ENCODE assay signal across 8 mouse cellular contexts in genomic region chr6:31527897-31528296, GRCm38 (mm10). TPM values are rescaled to one million over a fixed set of nuclear protein-coding genes. Genes with fewer than 3 reads are reported as not detected.
DNase-seq lines count a peak whose midpoint lies in the region; ATAC-seq lines count a peak whose summit lies in the region.

No protein-coding gene starts in this region.

- 83% methylated on average over 7 of the region's 7 CpGs for WGBS in forebrain, embryonic 11.5 days
- 69% methylated on average over 7 of the region's 7 CpGs for WGBS in forebrain, embryonic 16.5 days
- 78% methylated on average over 7 of the region's 7 CpGs for WGBS in neural tube, embryonic 15.5 days

- peaks cover 3% of the 10 kb centered on the region; the same call in 1 of the 2 replicates for H3K36me3 ChIP-seq in forebrain, embryonic 11.5 days (ENCODE audit: control insufficient read depth, insufficient read depth, low read length)
- H3K36me3 ChIP-seq in forebrain, embryonic 16.5 days (ENCODE audit: control insufficient read depth, insufficient read depth), result no peaks in the 10 kb centered on the region
- H3K36me3 ChIP-seq in neural tube, embryonic 15.5 days, result peaks cover 12% of the 10 kb centered on the region

- H3K4me2 ChIP-seq in forebrain, embryonic 11.5 days (ENCODE audit: low read depth, low read length, severe bottlenecking), result no peak overlapping the region
- H3K4me2 ChIP-seq in forebrain, embryonic 16.5 days (ENCODE audit: low read length), result no peak overlapping the region
- no peak overlapping the region for H3K4me2 ChIP-seq in neural tube, embryonic 15.5 days

- peak; percentile 74 for DNase-seq in forebrain, embryonic 11.5 days (ENCODE audit: low spot score)
- peak; percentile 61 for DNase-seq in neural tube, embryonic 10.5 days (ENCODE audit: extremely low spot score, low spot score)
- DNase-seq in left cerebral cortex, postnatal 10 days (ENCODE audit: extremely low spot score in 1 of 2, low spot score in 2 of 2), result peak; percentile 47 to 62
- peak; percentile 68 for DNase-seq in retina, embryonic 14.5 days (ENCODE audit: low spot score)
- DNase-seq in gastrocnemius, postnatal 25 days, result no peak

- no peak overlapping the region for H3K4me3 ChIP-seq in forebrain, embryonic 11.5 days (ENCODE audit: low read depth, low read length)
- H3K4me3 ChIP-seq in forebrain, embryonic 16.5 days (replicated peaks; ENCODE audit: low read length), result no peak overlapping the region
- no peak overlapping the region for H3K4me3 ChIP-seq in neural tube, embryonic 15.5 days (replicated peaks)

- H3K27me3 ChIP-seq in forebrain, embryonic 11.5 days (ENCODE audit: control insufficient read depth, insufficient read depth, low read length), result no peaks in the 10 kb centered on the region
- no peaks in the 10 kb centered on the region for H3K27me3 ChIP-seq in forebrain, embryonic 16.5 days (replicated peaks; ENCODE audit: control insufficient read depth, insufficient read depth, low read length)
- H3K27me3 ChIP-seq in neural tube, embryonic 15.5 days (replicated peaks), result no peaks in the 10 kb centered on the region

- H3K27ac ChIP-seq in forebrain, embryonic 11.5 days (ENCODE audit: low read depth, low read length), result no peak overlapping the region
- H3K27ac ChIP-seq in forebrain, embryonic 16.5 days (ENCODE audit: low read length), result no peak overlapping the region
- H3K27ac ChIP-seq in neural tube, embryonic 15.5 days (replicated peaks), result no peak overlapping the region

- no peaks in the 10 kb centered on the region for H3K4me1 ChIP-seq in forebrain, embryonic 11.5 days (replicated peaks; ENCODE audit: control insufficient read depth, insufficient read depth, low read length)
- H3K4me1 ChIP-seq in forebrain, embryonic 16.5 days (replicated peaks; ENCODE audit: control insufficient read depth, insufficient read depth, low read length), result peaks cover 4% of the 10 kb centered on the region
- no peaks in the 10 kb centered on the region for H3K4me1 ChIP-seq in neural tube, embryonic 15.5 days

- no peaks in the 10 kb centered on the region for H3K9me3 ChIP-seq in forebrain, embryonic 11.5 days (ENCODE audit: control insufficient read depth, low read length)
- H3K9me3 ChIP-seq in forebrain, embryonic 16.5 days (ENCODE audit: control insufficient read depth, low read length), result no peaks in the 10 kb centered on the region
- H3K9me3 ChIP-seq in neural tube, embryonic 15.5 days (replicated peaks), result no peaks in the 10 kb centered on the region

- intact Hi-C loops in left cerebral cortex, postnatal 10 days (cut with DNase I), result no loop called here

- no peak overlapping the region for H3K9ac ChIP-seq in forebrain, embryonic 11.5 days (ENCODE audit: low read length)
- no peak overlapping the region for H3K9ac ChIP-seq in forebrain, embryonic 16.5 days (replicated peaks; ENCODE audit: low read depth, low read length)
- no peak overlapping the region for H3K9ac ChIP-seq in neural tube, embryonic 15.5 days (replicated peaks)

- ATAC-seq in forebrain, embryonic 11.5 days (replicated peaks; ENCODE audit: low FRiP score), result no peak
- no peak for ATAC-seq in forebrain, embryonic 16.5 days
- ATAC-seq in neural tube, embryonic 15.5 days (ENCODE audit: low FRiP score), result no peak
- peak; percentile 72 for ATAC-seq in common myeloid progenitor, adult 5-6 weeks (replicated peaks; ENCODE audit: low read depth, poor library complexity, severe bottlenecking)

RNA-seq across cellular contexts. Expression of gene Podxl, which starts 35.9 kb away (rescaled TPM):
- polyA plus RNA-seq in forebrain, embryonic 11.5 days (2014; fragmentation: Nextera tagmentation; extraction: Ambion mirVana), result 11.7 and 13.7 TPM in 2 replicates
- 11.4 and 12.5 TPM in 2 replicates for polyA plus RNA-seq in forebrain, embryonic 16.5 days (2015; fragmentation: Nextera tagmentation; extraction: Ambion mirVana)
- 9.2 and 13.1 TPM in 2 replicates for polyA plus RNA-seq in neural tube, embryonic 15.5 days (2015; fragmentation: Nextera tagmentation; extraction: Ambion mirVana)
- total RNA-seq in common myeloid progenitor, adult 5-6 weeks (2017), result 0.55 and 0.82 TPM in 2 replicates
- total RNA-seq in left cerebral cortex, postnatal 10 days (2021), result 10 to 100 TPM; 13.3 to 15.7 TPM
- total RNA-seq in gastrocnemius, postnatal 25 days (2021), result 10 to 100 TPM; 18.5 to 28.4 TPM
